Mouse (Mus musculus) neural tube, embryonic 13.5 days (tissue): Measurements from ENCODE around the gene Dnajb3. TPM values are rescaled to one million over a fixed set of nuclear protein-coding genes. Genes with fewer than 3 reads are reported as not detected.
"Not testable (repeated sequence)": the region's sequence is repeated elsewhere in the genome, so short reads cannot be mapped to it uniquely, and the experiment has no call there.

ENCODE experiments used
- ATAC-seq: fragments of 200-750 bp; cut with Nextera tagmentation; 2 replicates; pipeline ENCODE4 v1.8.0; 2017; ENCODE audit warnings: low read depth, mild to moderate bottlenecking, moderate TSS enrichment, moderate library complexity
- H3K27ac ChIP-seq: fragments of 300-500 bp; sonication (generic); replicated peaks from 2 replicates; pipeline ENCODE4 v1.5.1; 2015; ENCODE audit warnings: moderate library complexity, mild to moderate bottlenecking, inconsistent platforms
- H3K27me3 ChIP-seq: fragments of 300-500 bp; sonication (generic); 2 replicates; pipeline ENCODE4 v1.6.1; 2015; ENCODE audit warnings: mild to moderate bottlenecking, inconsistent platforms
- H3K36me3 ChIP-seq: fragments of 300-500 bp; sonication (generic); 2 replicates; pipeline ENCODE4 v1.6.1; 2015; ENCODE audit warnings: mild to moderate bottlenecking, inconsistent platforms
- H3K4me1 ChIP-seq: fragments of 300-500 bp; sonication (generic); replicated peaks from 2 replicates; pipeline ENCODE4 v1.6.1; 2015; ENCODE audit warnings: inconsistent platforms
- H3K4me2 ChIP-seq: fragments of 300-500 bp; sonication (generic); 2 replicates; pipeline ENCODE4 v1.6.1; 2015; ENCODE audit warnings: inconsistent platforms, mild to moderate bottlenecking, moderate library complexity
- H3K4me3 ChIP-seq: fragments of 300-500 bp; sonication (generic); 2 replicates; pipeline ENCODE4 v1.5.1; 2015; ENCODE audit warnings: mild to moderate bottlenecking, inconsistent platforms
- H3K9ac ChIP-seq: fragments of 300-500 bp; sonication (generic); 2 replicates; pipeline ENCODE4 v1.6.1; 2015; ENCODE audit warnings: moderate library complexity, mild to moderate bottlenecking, inconsistent platforms
- H3K9me3 ChIP-seq: fragments of 300-500 bp; sonication (generic); 2 replicates; pipeline ENCODE4 v1.6.1; 2016; ENCODE audit warnings: inconsistent platforms
- WGBS: fragments of 180-500 bp; shearing (Covaris S2); methylation state at CpG from one replicate; pipeline ENCODE4 v1.1.7; 2015; 5-methylcytosine and 5-hydroxymethylcytosine counted together
- polyA plus RNA-seq: library from polyadenylated mRNA; unstranded; fragments of >200 nt; fragmentation: Nextera tagmentation; extraction: Ambion mirVana; gene quantifications from 2 replicates; pipeline ENCODE4 v1.2.1, GENCODE M21; 2015

Gene Dnajb3
- polyA plus RNA-seq, 1 experiment from 2014 or later, result 16.9 TPM

GRCm38 (mm10) chr1:88211812-88212211 is 6.2 kb upstream of the Dnajb3 start, which contains the start of gene Ugt1a1:
TSS of gene Ugt1a1 (plus strand) at chr1:88211959.
- Histone ChIP-seq H3K9ac (no peak within 1 kb of the TSS), H3K9me3 (peaks cover 53% of the 10 kb centered on the region), H3K4me3 (no peak within 1 kb of the TSS), H3K4me1 (no peaks in the 10 kb centered on the region), H3K4me2 (no peak within 1 kb of the TSS), H3K36me3 (no peaks in the 10 kb centered on the region), H3K27me3 (no peaks in the 10 kb centered on the region), H3K27ac (no peak within 1 kb of the TSS)
- 68% methylated on average over 8 of the region's 8 CpGs for WGBS
- ATAC-seq, result no peak

GRCm38 (mm10) chr1:88206843-88207479 is 1.4 kb upstream of the Dnajb3 start:
- peaks cover 16% of the 10 kb centered on the region for H3K9me3 ChIP-seq
- no peak overlapping the region for H3K9ac ChIP-seq
- WGBS, result 84% methylated on average over 2 of the region's 2 CpGs
- H3K4me1 ChIP-seq, result peaks cover 5% of the 10 kb centered on the region; the same call in 1 of the 2 replicates
- no peak overlapping the region for H3K27ac ChIP-seq
- H3K4me2 ChIP-seq, result no peak overlapping the region
- no peak for ATAC-seq
- no peaks in the 10 kb centered on the region for H3K27me3 ChIP-seq
- H3K4me3 ChIP-seq, result no peak overlapping the region
- no peaks in the 10 kb centered on the region for H3K36me3 ChIP-seq

GRCm38 (mm10) chr1:88200456-88200855 is 5.1 kb downstream of the Dnajb3 start, which contains the start of gene Ugt1a2:
TSS of gene Ugt1a2 (plus strand) at chr1:88200601.
- peaks cover 9% of the 10 kb centered on the region; the same call in 1 of the 2 replicates for H3K9me3 ChIP-seq
- H3K4me2 ChIP-seq, result no peak within 1 kb of the TSS
- H3K27me3 ChIP-seq, result no peaks in the 10 kb centered on the region
- H3K9ac ChIP-seq, result no peak within 1 kb of the TSS
- no peak within 1 kb of the TSS for H3K27ac ChIP-seq
- ATAC-seq, result no peak
- H3K4me1 ChIP-seq, result no peaks in the 10 kb centered on the region; the same call in 1 of the 2 replicates
- 80% methylated on average over 7 of the region's 7 CpGs for WGBS
- H3K36me3 ChIP-seq, result no peaks in the 10 kb centered on the region
- H3K4me3 ChIP-seq, result no peak within 1 kb of the TSS

- ATAC-seq, result no peak
- Histone ChIP-seq H3K4me3 (no peak overlapping the region), H3K4me2 (no peak overlapping the region), H3K36me3 (no peaks in the 10 kb centered on the region), H3K27ac (no peak overlapping the region), H3K9me3 (peaks cover 9% of the 10 kb centered on the region; the same call in 1 of the 2 replicates), H3K4me1 (no peaks in the 10 kb centered on the region; the same call in 1 of the 2 replicates), H3K27me3 (no peaks in the 10 kb centered on the region), H3K9ac (no peak overlapping the region)
- WGBS, result 78% methylated on average over 2 of the region's 2 CpGs
These were observed 5.6 kb downstream of the Dnajb3 start for GRCm38 (mm10) chr1:88199996-88200395.

GRCm38 (mm10) chr1:88197443-88197842 is 8.1 kb downstream of the Dnajb3 start:
- H3K4me2 ChIP-seq, result no peak overlapping the region
- H3K36me3 ChIP-seq, result no peaks in the 10 kb centered on the region
- H3K27me3 ChIP-seq, result no peaks in the 10 kb centered on the region
- no peak overlapping the region for H3K9ac ChIP-seq
- no peaks in the 10 kb centered on the region for H3K4me1 ChIP-seq
- H3K4me3 ChIP-seq, result no peak overlapping the region
- H3K9me3 ChIP-seq, result no peaks in the 10 kb centered on the region
- no peak for ATAC-seq
- no peak overlapping the region for H3K27ac ChIP-seq
- 76% methylated on average over 3 of the region's 3 CpGs for WGBS

- H3K4me1 ChIP-seq, result no peaks in the 10 kb centered on the region
- H3K4me3 ChIP-seq, result no peak overlapping the region
- H3K9me3 ChIP-seq, result no peaks in the 10 kb centered on the region
- H3K27me3 ChIP-seq, result no peaks in the 10 kb centered on the region
- H3K4me2 ChIP-seq, result no peak overlapping the region
- WGBS, result 84% methylated on average over 1 of the region's 1 CpGs
- H3K27ac ChIP-seq, result no peak overlapping the region
- H3K9ac ChIP-seq, result no peak overlapping the region
- no peaks in the 10 kb centered on the region for H3K36me3 ChIP-seq
- no peak for ATAC-seq
These were observed 9.9 kb downstream of the Dnajb3 start for GRCm38 (mm10) chr1:88195687-88196086.

- 74% methylated on average over 3 of the region's 3 CpGs for WGBS
- no peak for ATAC-seq
- Histone ChIP-seq H3K36me3 (no peaks in the 10 kb centered on the region), H3K4me2 (no peak overlapping the region), H3K4me3 (no peak overlapping the region), H3K4me1 (no peaks in the 10 kb centered on the region), H3K27me3 (no peaks in the 10 kb centered on the region), H3K27ac (no peak overlapping the region), H3K9me3 (no peaks in the 10 kb centered on the region), H3K9ac (no peak overlapping the region)
These were observed 13.4 kb downstream of the Dnajb3 start for GRCm38 (mm10) chr1:88192136-88192535.

- no peaks in the 10 kb centered on the region for H3K36me3 ChIP-seq
- no peak overlapping the region for H3K9ac ChIP-seq
- no peaks in the 10 kb centered on the region for H3K9me3 ChIP-seq
- no peak overlapping the region for H3K27ac ChIP-seq
- H3K27me3 ChIP-seq, result no peaks in the 10 kb centered on the region
- 87% methylated on average over 5 of the region's 5 CpGs for WGBS
- no peak overlapping the region for H3K4me3 ChIP-seq
- ATAC-seq, result no peak
- H3K4me1 ChIP-seq, result no peaks in the 10 kb centered on the region
- no peak overlapping the region for H3K4me2 ChIP-seq
These were observed 19.2 kb downstream of the Dnajb3 start for GRCm38 (mm10) chr1:88186325-88186935.

GRCm38 (mm10) chr1:88179657-88180056 is 25.9 kb downstream of the Dnajb3 start:
- H3K4me3 ChIP-seq, result no peak overlapping the region
- H3K4me1 ChIP-seq, result no peaks in the 10 kb centered on the region
- no peak for ATAC-seq
- no peak overlapping the region for H3K27ac ChIP-seq
- no peak overlapping the region for H3K4me2 ChIP-seq
- no peaks in the 10 kb centered on the region for H3K36me3 ChIP-seq
- WGBS, result 91% methylated on average over 1 of the region's 1 CpGs
- no peak overlapping the region for H3K9ac ChIP-seq
- peaks cover 22% of the 10 kb centered on the region for H3K9me3 ChIP-seq
- no peaks in the 10 kb centered on the region for H3K27me3 ChIP-seq

GRCm38 (mm10) chr1:88172190-88172589 is 33.4 kb downstream of the Dnajb3 start:
- not testable (repeated sequence) for H3K27me3 ChIP-seq, H3K9ac ChIP-seq, H3K4me3 ChIP-seq, H3K4me2 ChIP-seq, H3K27ac ChIP-seq, ATAC-seq, H3K36me3 ChIP-seq, H3K4me1 ChIP-seq, H3K9me3 ChIP-seq
- 90% methylated on average over 6 of the region's 7 CpGs for WGBS

- no peaks in the 10 kb centered on the region for H3K27me3 ChIP-seq
- H3K27ac ChIP-seq, result no peak within 1 kb of the TSS
- no peaks in the 10 kb centered on the region for H3K9me3 ChIP-seq
- ATAC-seq, result no peak
- no peaks in the 10 kb centered on the region for H3K4me1 ChIP-seq
- no peak within 1 kb of the TSS for H3K4me2 ChIP-seq
- H3K36me3 ChIP-seq, result no peaks in the 10 kb centered on the region
- no peak within 1 kb of the TSS for H3K9ac ChIP-seq
- 78% methylated on average over 5 of the region's 5 CpGs for WGBS
- H3K4me3 ChIP-seq, result no peak within 1 kb of the TSS
These were observed 39.9 kb downstream of the Dnajb3 start, which contains the start of gene Ugt1a5 for GRCm38 (mm10) chr1:88165711-88166110. TSS of gene Ugt1a5 (plus strand) at chr1:88166012.

GRCm38 (mm10) chr1:88158430-88158829 is 47.2 kb downstream of the Dnajb3 start:
- Histone ChIP-seq H3K4me3 (no peak overlapping the region), H3K27me3 (no peaks in the 10 kb centered on the region), H3K27ac (no peak overlapping the region), H3K36me3 (no peaks in the 10 kb centered on the region), H3K9me3 (no peaks in the 10 kb centered on the region), H3K4me1 (no peaks in the 10 kb centered on the region), H3K9ac (no peak overlapping the region), H3K4me2 (no peak overlapping the region)
- ATAC-seq, result no peak
- 87% methylated on average over 2 of the region's 2 CpGs for whole genome bisulfite sequencing
